Mouse (Mus musculus): ENCODE results near the gene Rbfox3. TPM values are rescaled to one million over a fixed set of nuclear protein-coding genes. Genes with fewer than 3 reads are reported as not detected.
A peak's percentile ranks its signal among the peaks of the same experiment; 100 is the strongest.

Gene Rbfox3
- polyA plus RNA-seq, 1 experiment from 2014 or later, result 12.6 TPM

- no peaks in the 10 kb centered on the region for H3K36me3 ChIP-seq (ENCODE audit: control insufficient read depth, insufficient read depth, low read length)
- 82% methylated on average over 10 of the region's 10 CpGs for WGBS
- DNase-seq (ENCODE audit: low spot score) (no peak), ATAC-seq (ENCODE audit: low FRiP score) (no peak)
- no peaks in the 10 kb centered on the region for H3K27me3 ChIP-seq (ENCODE audit: control insufficient read depth, insufficient read depth, low read length)
- H3K27ac ChIP-seq (ENCODE audit: low read depth, low read length), result no peak overlapping the region
- no peaks in the 10 kb centered on the region for H3K4me1 ChIP-seq (replicated peaks; ENCODE audit: control insufficient read depth, insufficient read depth, low read length)
- H3K9me3 ChIP-seq (ENCODE audit: control insufficient read depth, low read length), result no peaks in the 10 kb centered on the region
- H3K4me2 ChIP-seq (replicated peaks; ENCODE audit: low read depth, low read length), result no peak overlapping the region
- no peak overlapping the region for H3K9ac ChIP-seq (ENCODE audit: low read depth, low read length)
- no peak overlapping the region for H3K4me3 ChIP-seq (ENCODE audit: low read depth, low read length)
These were observed 78.5 kb downstream of the Rbfox3 start for GRCm38 (mm10) chr11:118832793-118833481.

GRCm38 (mm10) chr11:118831730-118832129 lies 79.7 kb downstream of the Rbfox3 start:
- WGBS, result 76% methylated on average over 7 of the region's 7 CpGs
- no peak for DNase-seq (ENCODE audit: low spot score)

GRCm38 (mm10) chr11:118825280-118826094 lies 85.9 kb downstream of the Rbfox3 start:
- no peak overlapping the region for H3K27ac ChIP-seq (ENCODE audit: low read depth, low read length)
- H3K36me3 ChIP-seq (ENCODE audit: control insufficient read depth, insufficient read depth, low read length), result no peaks in the 10 kb centered on the region
- WGBS, result 64% methylated on average over 25 of the region's 25 CpGs
- no peaks in the 10 kb centered on the region for H3K27me3 ChIP-seq (ENCODE audit: control insufficient read depth, insufficient read depth, low read length)
- no peak overlapping the region for H3K4me2 ChIP-seq (replicated peaks; ENCODE audit: low read depth, low read length)
- H3K9ac ChIP-seq (ENCODE audit: low read depth, low read length), result 0 out of 2 replicates have a peak overlapping the region, but pooled peaks have one; percentile 3
- 0 out of 2 replicates have a peak, but pooled peaks cover 2% of the 10 kb centered on the region for H3K4me1 ChIP-seq (replicated peaks; ENCODE audit: control insufficient read depth, insufficient read depth, low read length)
- DNase-seq (ENCODE audit: low spot score), result no peak
- ATAC-seq (ENCODE audit: low FRiP score), result no peak
- H3K9me3 ChIP-seq (ENCODE audit: control insufficient read depth, low read length), result no peaks in the 10 kb centered on the region
- no peak overlapping the region for H3K4me3 ChIP-seq (ENCODE audit: low read depth, low read length)

More at GRCm38 (mm10) chr11:118831730-118832129, 79.7 kb downstream of the Rbfox3 start:
- H3K4me2 ChIP-seq (replicated peaks; ENCODE audit: low read depth, low read length), result no peak overlapping the region
- H3K27me3 ChIP-seq (ENCODE audit: control insufficient read depth, insufficient read depth, low read length), result no peaks in the 10 kb centered on the region
- H3K4me3 ChIP-seq (ENCODE audit: low read depth, low read length), result no peak overlapping the region
- H3K9ac ChIP-seq (ENCODE audit: low read depth, low read length), result no peak overlapping the region
- no peak for ATAC-seq (ENCODE audit: low FRiP score)
- no peak overlapping the region for H3K27ac ChIP-seq (ENCODE audit: low read depth, low read length)
- H3K36me3 ChIP-seq (ENCODE audit: control insufficient read depth, insufficient read depth, low read length), result no peaks in the 10 kb centered on the region
- no peaks in the 10 kb centered on the region for H3K9me3 ChIP-seq (ENCODE audit: control insufficient read depth, low read length)
- no peaks in the 10 kb centered on the region for H3K4me1 ChIP-seq (replicated peaks; ENCODE audit: control insufficient read depth, insufficient read depth, low read length)

- Histone ChIP-seq H3K9me3 (ENCODE audit: control insufficient read depth, low read length) (no peaks in the 10 kb centered on the region), H3K9ac (ENCODE audit: low read depth, low read length) (no peak overlapping the region), H3K4me3 (ENCODE audit: low read depth, low read length) (no peak overlapping the region), H3K4me1 (replicated peaks; ENCODE audit: control insufficient read depth, insufficient read depth, low read length) (0 out of 2 replicates have a peak, but pooled peaks cover 2% of the 10 kb centered on the region), H3K36me3 (ENCODE audit: control insufficient read depth, insufficient read depth, low read length) (no peaks in the 10 kb centered on the region), H3K27ac (ENCODE audit: low read depth, low read length) (no peak overlapping the region), H3K27me3 (ENCODE audit: control insufficient read depth, insufficient read depth, low read length) (no peaks in the 10 kb centered on the region), H3K4me2 (replicated peaks; ENCODE audit: low read depth, low read length) (no peak overlapping the region)
- DNase-seq (ENCODE audit: low spot score) (no peak), ATAC-seq (ENCODE audit: low FRiP score) (no peak)
- 67% methylated on average over 2 of the region's 2 CpGs for WGBS
These were observed 90.0 kb downstream of the Rbfox3 start for GRCm38 (mm10) chr11:118821353-118821752.

- Histone ChIP-seq H3K27ac (ENCODE audit: low read depth, low read length) (no peak overlapping the region), H3K4me1 (replicated peaks; ENCODE audit: control insufficient read depth, insufficient read depth, low read length) (no peaks in the 10 kb centered on the region), H3K9me3 (ENCODE audit: control insufficient read depth, low read length) (no peaks in the 10 kb centered on the region), H3K4me3 (ENCODE audit: low read depth, low read length) (no peak overlapping the region), H3K4me2 (replicated peaks; ENCODE audit: low read depth, low read length) (no peak overlapping the region), H3K9ac (ENCODE audit: low read depth, low read length) (no peak overlapping the region), H3K27me3 (ENCODE audit: control insufficient read depth, insufficient read depth, low read length) (no peaks in the 10 kb centered on the region), H3K36me3 (ENCODE audit: control insufficient read depth, insufficient read depth, low read length) (no peaks in the 10 kb centered on the region)
- no peak for ATAC-seq (ENCODE audit: low FRiP score)
- WGBS, result 95% methylated on average over 8 of the region's 8 CpGs
- DNase-seq (ENCODE audit: low spot score), result no peak
These were observed 92.9 kb downstream of the Rbfox3 start for GRCm38 (mm10) chr11:118818528-118818927.

- DNase-seq (ENCODE audit: low spot score) (no peak), ATAC-seq (ENCODE audit: low FRiP score) (no peak)
- no peaks in the 10 kb centered on the region for H3K27me3 ChIP-seq (ENCODE audit: control insufficient read depth, insufficient read depth, low read length)
- H3K9ac ChIP-seq (ENCODE audit: low read depth, low read length), result no peak overlapping the region
- H3K9me3 ChIP-seq (ENCODE audit: control insufficient read depth, low read length), result no peaks in the 10 kb centered on the region
- no peaks in the 10 kb centered on the region for H3K4me1 ChIP-seq (replicated peaks; ENCODE audit: control insufficient read depth, insufficient read depth, low read length)
- no peak overlapping the region for H3K4me3 ChIP-seq (ENCODE audit: low read depth, low read length)
- 82% methylated on average over 5 of the region's 5 CpGs for WGBS
- no peaks in the 10 kb centered on the region for H3K36me3 ChIP-seq (ENCODE audit: control insufficient read depth, insufficient read depth, low read length)
- H3K27ac ChIP-seq (ENCODE audit: low read depth, low read length), result no peak overlapping the region
- no peak overlapping the region for H3K4me2 ChIP-seq (replicated peaks; ENCODE audit: low read depth, low read length)
These were observed 96.3 kb downstream of the Rbfox3 start for GRCm38 (mm10) chr11:118815118-118815517.

GRCm38 (mm10) chr11:118813942-118814341 lies 97.5 kb downstream of the Rbfox3 start:
- Histone ChIP-seq H3K9me3 (ENCODE audit: control insufficient read depth, low read length) (no peaks in the 10 kb centered on the region), H3K27ac (ENCODE audit: low read depth, low read length) (no peak overlapping the region), H3K27me3 (ENCODE audit: control insufficient read depth, insufficient read depth, low read length) (no peaks in the 10 kb centered on the region; the same call in 1 of the 2 replicates), H3K4me1 (replicated peaks; ENCODE audit: control insufficient read depth, insufficient read depth, low read length) (no peaks in the 10 kb centered on the region), H3K4me2 (replicated peaks; ENCODE audit: low read depth, low read length) (no peak overlapping the region), H3K9ac (ENCODE audit: low read depth, low read length) (no peak overlapping the region), H3K36me3 (ENCODE audit: control insufficient read depth, insufficient read depth, low read length) (no peaks in the 10 kb centered on the region), H3K4me3 (ENCODE audit: low read depth, low read length) (no peak overlapping the region)
- WGBS, result 81% methylated on average over 11 of the region's 11 CpGs
- no peak for ATAC-seq (ENCODE audit: low FRiP score)
- no peak for DNase-seq (ENCODE audit: low spot score)

GRCm38 (mm10) chr11:118811404-118811803 lies 100.0 kb downstream of the Rbfox3 start:
- no peak for ATAC-seq (ENCODE audit: low FRiP score)
- Histone ChIP-seq H3K36me3 (ENCODE audit: control insufficient read depth, insufficient read depth, low read length) (no peaks in the 10 kb centered on the region), H3K27me3 (ENCODE audit: control insufficient read depth, insufficient read depth, low read length) (no peaks in the 10 kb centered on the region; the same call in 1 of the 2 replicates), H3K4me1 (replicated peaks; ENCODE audit: control insufficient read depth, insufficient read depth, low read length) (no peaks in the 10 kb centered on the region), H3K9me3 (ENCODE audit: control insufficient read depth, low read length) (no peaks in the 10 kb centered on the region), H3K27ac (ENCODE audit: low read depth, low read length) (no peak overlapping the region), H3K4me2 (replicated peaks; ENCODE audit: low read depth, low read length) (no peak overlapping the region), H3K9ac (ENCODE audit: low read depth, low read length) (no peak overlapping the region), H3K4me3 (ENCODE audit: low read depth, low read length) (no peak overlapping the region)
- WGBS, result 91% methylated on average over 7 of the region's 7 CpGs
- DNase-seq (ENCODE audit: low spot score), result no peak

Measured in hindbrain, embryonic 11.5 days (tissue).